Mouse (Mus musculus): Measurements from ENCODE around the gene Dpm2.
A peak's percentile ranks its signal among the peaks of the same experiment; 100 is the strongest.

- TF ChIP-seq CTCF (IDR thresholded peaks at IDR 0.05; ENCODE audit: low read depth, low read length) = peak; percentile 79
- TF ChIP-seq POLR2A (IDR thresholded peaks at IDR 0.05; ENCODE audit: extremely low read depth, insufficient read depth, low read length) = no peak
These were observed 30.9 kb downstream of the Dpm2 start for GRCm38 (mm10) chr2:32601417-32602065.

Measured in liver, adult 2 months (tissue).